Mouse (Mus musculus): ENCODE measurements around the gene Dzank1. TPM values are rescaled to one million over a fixed set of nuclear protein-coding genes. Genes with fewer than 3 reads are reported as not detected.

Dzank1 gene
- polyA plus RNA-seq, 1 experiment, result 15.4 TPM

GRCm38 (mm10) chr2:144537123-144537522, 9.9 kb upstream of the Dzank1 start:
- DNase-seq (ENCODE audit: low read depth), result no peak
- TF ChIP-seq CTCF (IDR thresholded peaks at IDR 0.05; ENCODE audit: borderline replicate concordance, extremely low read depth, insufficient read depth, insufficient read length) (no peak), POLR2A (IDR thresholded peaks at IDR 0.05; ENCODE audit: borderline replicate concordance, extremely low read depth, insufficient read depth, insufficient read length, poor library complexity, severe bottlenecking) (no peak)

- DNase-seq (ENCODE audit: low read depth), result no peak
- TF ChIP-seq POLR2A (IDR thresholded peaks at IDR 0.05; ENCODE audit: borderline replicate concordance, extremely low read depth, insufficient read depth, insufficient read length, poor library complexity, severe bottlenecking) (no peak), CTCF (IDR thresholded peaks at IDR 0.05; ENCODE audit: borderline replicate concordance, extremely low read depth, insufficient read depth, insufficient read length) (no peak)
Observed at GRCm38 (mm10) chr2:144527821-144528174, 584 bp upstream of the Dzank1 start.

- peak; percentile 23 for DNase-seq (ENCODE audit: low read depth)
- no peak for TF ChIP-seq CTCF (IDR thresholded peaks at IDR 0.05; ENCODE audit: borderline replicate concordance, extremely low read depth, insufficient read depth, insufficient read length)
- TF ChIP-seq POLR2A (IDR thresholded peaks at IDR 0.05; ENCODE audit: borderline replicate concordance, extremely low read depth, insufficient read depth, insufficient read length, poor library complexity, severe bottlenecking), result no peak
Observed at GRCm38 (mm10) chr2:144525856-144526255, 1.4 kb downstream of the Dzank1 start.

- TF ChIP-seq CTCF (IDR thresholded peaks at IDR 0.05; ENCODE audit: borderline replicate concordance, extremely low read depth, insufficient read depth, insufficient read length), result no peak
- TF ChIP-seq POLR2A (IDR thresholded peaks at IDR 0.05; ENCODE audit: borderline replicate concordance, extremely low read depth, insufficient read depth, insufficient read length, poor library complexity, severe bottlenecking), result no peak
- no peak for DNase-seq (ENCODE audit: low read depth)
Observed at GRCm38 (mm10) chr2:144519772-144520171, 7.4 kb downstream of the Dzank1 start.

GRCm38 (mm10) chr2:144514619-144515018, 12.6 kb downstream of the Dzank1 start:
- TF ChIP-seq POLR2A (IDR thresholded peaks at IDR 0.05; ENCODE audit: borderline replicate concordance, extremely low read depth, insufficient read depth, insufficient read length, poor library complexity, severe bottlenecking), result no peak
- TF ChIP-seq CTCF (IDR thresholded peaks at IDR 0.05; ENCODE audit: borderline replicate concordance, extremely low read depth, insufficient read depth, insufficient read length), result no peak
- no peak for DNase-seq (ENCODE audit: low read depth)

- peak; percentile 14 for DNase-seq (ENCODE audit: low read depth)
- TF ChIP-seq CTCF (IDR thresholded peaks at IDR 0.05; ENCODE audit: borderline replicate concordance, extremely low read depth, insufficient read depth, insufficient read length) (no peak), POLR2A (IDR thresholded peaks at IDR 0.05; ENCODE audit: borderline replicate concordance, extremely low read depth, insufficient read depth, insufficient read length, poor library complexity, severe bottlenecking) (no peak)
Observed at GRCm38 (mm10) chr2:144502134-144502533, 25.1 kb downstream of the Dzank1 start.

GRCm38 (mm10) chr2:144489342-144489741, 37.9 kb downstream of the Dzank1 start:
- TF ChIP-seq CTCF (IDR thresholded peaks at IDR 0.05; ENCODE audit: borderline replicate concordance, extremely low read depth, insufficient read depth, insufficient read length) (no peak), POLR2A (IDR thresholded peaks at IDR 0.05; ENCODE audit: borderline replicate concordance, extremely low read depth, insufficient read depth, insufficient read length, poor library complexity, severe bottlenecking) (no peak)
- DNase-seq (ENCODE audit: low read depth), result no peak

GRCm38 (mm10) chr2:144487476-144487875, 39.7 kb downstream of the Dzank1 start:
- peak; percentile 30 for DNase-seq (ENCODE audit: low read depth)
- no peak for TF ChIP-seq CTCF (IDR thresholded peaks at IDR 0.05; ENCODE audit: borderline replicate concordance, extremely low read depth, insufficient read depth, insufficient read length)

GRCm38 (mm10) chr2:144485439-144485838, 41.8 kb downstream of the Dzank1 start:
- no peak for DNase-seq (ENCODE audit: low read depth)
- TF ChIP-seq POLR2A (IDR thresholded peaks at IDR 0.05; ENCODE audit: borderline replicate concordance, extremely low read depth, insufficient read depth, insufficient read length, poor library complexity, severe bottlenecking) (no peak), CTCF (IDR thresholded peaks at IDR 0.05; ENCODE audit: borderline replicate concordance, extremely low read depth, insufficient read depth, insufficient read length) (no peak)

- TF ChIP-seq POLR2A (IDR thresholded peaks at IDR 0.05; ENCODE audit: borderline replicate concordance, extremely low read depth, insufficient read depth, insufficient read length, poor library complexity, severe bottlenecking), result no peak
- TF ChIP-seq CTCF (IDR thresholded peaks at IDR 0.05; ENCODE audit: borderline replicate concordance, extremely low read depth, insufficient read depth, insufficient read length), result no peak
- DNase-seq (ENCODE audit: low read depth), result peak; percentile 80
Observed at GRCm38 (mm10) chr2:144484084-144484483, 43.1 kb downstream of the Dzank1 start.

GRCm38 (mm10) chr2:144479421-144479820, 47.8 kb downstream of the Dzank1 start:
- no peak for DNase-seq (ENCODE audit: low read depth)
- TF ChIP-seq CTCF (IDR thresholded peaks at IDR 0.05; ENCODE audit: borderline replicate concordance, extremely low read depth, insufficient read depth, insufficient read length) (no peak), POLR2A (IDR thresholded peaks at IDR 0.05; ENCODE audit: borderline replicate concordance, extremely low read depth, insufficient read depth, insufficient read length, poor library complexity, severe bottlenecking) (no peak)

GRCm38 (mm10) chr2:144467203-144467602, 60.0 kb downstream of the Dzank1 start:
- no peak for DNase-seq (ENCODE audit: low read depth)
- TF ChIP-seq CTCF (IDR thresholded peaks at IDR 0.05; ENCODE audit: borderline replicate concordance, extremely low read depth, insufficient read depth, insufficient read length), result peak; percentile 37; the same call in 1 of the 2 replicates
- no peak for TF ChIP-seq POLR2A (IDR thresholded peaks at IDR 0.05; ENCODE audit: borderline replicate concordance, extremely low read depth, insufficient read depth, insufficient read length, poor library complexity, severe bottlenecking)
